Mouse (Mus musculus) heart, postnatal 36 days (tissue): ENCODE measurements around the gene Hist1h2bh. TPM values are rescaled to one million over a fixed set of nuclear protein-coding genes. Genes with fewer than 3 reads are reported as not detected.
"Not testable (repeated sequence)": the region's sequence is repeated elsewhere in the genome, so short reads cannot be mapped to it uniquely, and the experiment has no call there.

Experiments used
- DNase-seq, 2 experiments: peaks; one replicate each; pipeline ENCODE4 v3.0.0; 2021 to 2022
- intact Hi-C: fragments of 180-260 bp; cut with DNase I; formaldehyde crosslinking; loops from one replicate; pipeline ENCODE4 v1.15.1; 2025
- total RNA-seq, 2 experiments: library from RNA; stranded (reverse); gene quantifications; 2 replicates each; pipeline ENCODE4 v1.2.3; 2021

Gene Hist1h2bh
- 1 to 10 TPM in 1 of 2 experiments, under 1 TPM in 1; 0.94 to 1.9 TPM for total RNA-seq

DNA sequence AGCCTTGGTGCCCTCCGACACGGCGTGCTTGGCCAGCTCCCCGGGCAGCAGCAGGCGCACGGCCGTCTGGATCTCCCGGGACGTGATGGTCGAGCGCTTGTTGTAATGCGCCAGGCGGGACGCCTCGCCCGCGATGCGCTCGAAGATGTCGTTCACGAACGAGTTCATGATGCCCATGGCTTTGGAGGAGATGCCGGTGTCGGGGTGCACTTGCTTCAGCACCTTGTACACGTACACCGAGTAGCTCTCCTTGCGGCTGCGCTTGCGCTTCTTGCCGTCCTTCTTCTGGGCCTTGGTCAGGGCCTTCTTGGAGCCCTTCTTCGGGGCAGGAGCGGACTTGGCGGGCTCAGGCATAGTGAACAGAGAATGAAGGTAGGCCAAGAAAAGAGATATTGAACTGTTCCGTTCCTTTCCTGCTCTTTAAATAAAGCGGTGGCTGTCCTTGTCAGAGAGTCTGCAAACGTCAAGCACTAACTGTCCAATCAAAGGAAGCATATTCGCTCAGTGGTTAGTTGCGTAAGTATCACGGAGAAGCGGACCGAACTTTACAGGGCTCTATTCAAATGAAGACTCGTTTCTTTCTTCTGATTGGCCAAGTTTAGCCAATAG, at the start of gene Hist1h2bh:
Gene Hist1h2bh (minus strand): TSS at position 394 of the 609 bp plus-strand sequence.
- intact Hi-C loops: not testable (repeated sequence)
- DNase-seq: peak; percentile 44 to 68

DNA sequence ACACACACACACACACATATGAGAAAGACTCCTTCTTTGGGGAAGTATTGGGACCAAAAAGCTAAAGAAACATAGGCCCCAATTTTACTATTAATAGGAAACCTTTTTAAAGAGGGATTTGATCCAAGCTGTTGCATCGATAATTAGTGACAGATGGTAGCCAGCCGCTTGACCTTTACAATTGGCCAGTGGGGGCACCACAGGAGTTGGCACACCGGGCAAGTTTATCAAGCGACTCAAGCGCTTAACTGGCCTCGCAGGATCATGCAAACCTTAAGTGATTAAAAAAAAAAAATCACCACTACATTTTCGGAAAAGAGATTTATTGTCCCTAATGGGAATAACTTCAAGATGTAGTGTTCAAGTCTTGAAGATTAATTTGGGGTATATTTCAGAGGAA, 49.4 kb upstream of the Hist1h2bh start:
- intact Hi-C loops: no loop called here
- no peak for DNase-seq

DNA sequence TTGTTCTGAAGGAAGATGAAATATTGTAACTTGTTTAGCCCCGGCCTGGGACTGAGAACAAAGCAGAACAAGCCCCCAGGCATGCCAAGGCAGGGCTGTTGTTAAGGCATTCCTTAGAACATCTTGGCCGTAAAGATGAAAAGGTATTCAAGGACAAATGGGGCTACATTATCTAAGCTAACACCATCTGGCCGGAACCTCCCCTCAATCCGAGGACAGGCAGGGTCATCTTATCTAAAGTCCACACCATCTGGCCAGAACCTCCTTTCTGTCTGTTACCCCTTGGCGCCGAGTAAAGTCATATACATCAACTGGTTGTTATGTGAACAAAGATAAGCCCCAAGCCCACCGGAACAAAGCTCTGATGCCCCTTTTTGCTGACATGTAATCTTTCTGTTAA, 48.7 kb upstream of the Hist1h2bh start:
- DNase-seq, intact Hi-C loops: not testable (repeated sequence)

DNA sequence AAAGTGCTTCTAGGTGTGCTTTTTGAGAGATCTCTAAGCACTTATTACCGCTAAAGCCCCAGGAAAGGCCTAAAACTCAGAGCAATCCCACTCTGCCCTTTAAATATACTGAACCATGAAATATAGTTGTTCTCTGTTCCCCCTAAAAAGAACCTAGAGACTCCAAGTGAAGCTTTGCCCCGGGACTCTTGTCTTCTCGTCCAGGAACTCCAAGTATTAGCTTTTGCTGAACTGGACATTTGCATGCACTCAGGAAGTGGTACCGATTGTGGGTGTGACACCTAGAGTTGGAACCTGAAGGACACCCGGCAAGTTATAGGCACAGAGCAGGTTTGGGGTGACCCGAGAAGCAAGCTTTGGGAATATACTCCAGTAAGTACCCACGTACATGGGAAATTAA, 48.0 kb upstream of the Hist1h2bh start:
- intact Hi-C loops: no loop called here
- no peak for DNase-seq

DNA sequence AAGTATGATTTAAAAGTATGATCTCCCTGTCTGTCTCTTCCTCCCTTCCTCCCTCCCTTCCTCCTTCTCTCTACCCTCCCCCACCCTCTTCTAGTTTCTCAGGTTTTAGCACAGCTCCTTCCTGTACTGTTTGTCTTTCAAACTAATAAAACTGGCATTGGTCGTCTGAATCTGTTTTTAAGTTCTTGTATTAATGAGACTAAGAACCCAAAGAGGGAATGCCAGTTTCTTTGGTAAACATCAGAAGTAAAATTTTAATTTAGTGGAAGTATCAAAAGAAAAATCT, 43.7 kb upstream of the Hist1h2bh start:
- intact Hi-C loops: loop anchor here (5.0 to 10.0 kb wide), 3 partner anchors 150 to 1872 kb away; partner anchors contain the start of genes Hist1h1b, Hist1h1c, Hist1h2ai and Hist1h2an
- no peak for DNase-seq

DNA sequence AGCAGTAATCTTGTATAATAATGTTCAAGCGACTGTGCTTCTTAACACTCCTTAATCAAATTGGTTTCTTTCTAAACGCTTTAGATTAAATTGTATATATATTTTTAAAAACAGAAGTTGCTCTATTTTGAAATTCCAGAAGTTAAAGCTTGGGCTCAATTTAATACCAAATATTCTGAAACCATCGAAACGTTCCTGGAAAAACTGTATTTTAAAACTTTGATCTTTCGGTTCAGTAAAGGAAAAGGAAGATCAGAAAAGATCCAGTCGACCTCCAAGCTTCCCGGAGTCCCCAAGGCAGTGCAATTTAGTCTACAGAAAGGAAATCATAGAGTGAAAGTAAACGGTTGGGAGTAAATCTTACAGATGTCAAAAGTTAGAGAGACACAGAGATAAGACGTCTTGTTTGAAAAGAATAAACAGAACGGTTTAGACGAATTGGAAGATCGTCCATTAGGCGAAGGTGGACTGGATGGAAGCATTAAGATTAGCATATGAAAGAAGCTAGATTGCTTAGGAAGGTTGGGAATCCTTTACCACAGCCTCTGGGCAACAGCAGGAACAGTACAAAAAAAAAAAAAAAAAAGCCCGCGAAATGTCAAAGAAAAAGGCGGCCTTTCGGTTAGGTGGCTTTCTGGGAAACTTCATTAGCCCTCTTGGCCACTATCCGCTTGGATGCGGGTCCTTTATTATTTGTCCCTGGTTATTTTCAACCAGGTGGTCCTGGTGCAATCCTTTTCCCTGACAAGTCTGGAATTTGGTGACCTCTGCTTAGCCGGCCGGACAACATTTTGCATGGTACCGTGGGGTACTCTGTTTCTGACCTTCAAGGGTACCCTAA, 43.1 kb upstream of the Hist1h2bh start:
- DNase-seq: no peak
- intact Hi-C loops: loop anchor here (5.0 to 10.0 kb wide), 3 partner anchors 151 to 1872 kb away; partner anchors contain the start of genes Hist1h1b, Hist1h1c, Hist1h2ai and Hist1h2an

DNA sequence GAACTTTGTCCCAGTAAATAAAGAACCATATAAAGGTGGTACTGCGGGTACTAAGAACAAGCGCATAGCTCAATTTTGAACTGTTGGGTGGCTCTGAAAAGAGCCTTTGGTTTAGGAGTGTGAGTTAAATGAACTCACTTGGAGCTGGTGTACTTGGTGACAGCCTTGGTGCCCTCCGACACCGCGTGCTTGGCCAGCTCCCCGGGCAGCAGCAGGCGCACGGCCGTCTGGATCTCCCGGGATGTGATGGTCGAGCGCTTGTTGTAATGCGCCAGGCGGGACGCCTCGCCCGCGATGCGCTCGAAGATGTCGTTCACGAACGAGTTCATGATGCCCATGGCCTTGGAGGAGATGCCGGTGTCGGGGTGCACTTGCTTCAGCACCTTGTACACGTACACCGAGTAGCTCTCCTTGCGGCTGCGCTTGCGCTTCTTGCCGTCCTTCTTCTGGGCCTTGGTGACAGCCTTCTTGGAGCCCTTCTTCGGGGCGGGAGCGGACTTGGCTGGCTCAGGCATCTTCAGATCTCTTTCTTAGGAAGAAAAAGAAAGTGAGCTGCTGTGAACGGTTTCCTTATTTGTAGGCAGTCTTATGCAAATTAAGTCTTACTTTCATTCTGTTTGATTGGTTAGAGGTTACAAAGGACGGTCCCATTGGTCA, 42.4 kb upstream of the Hist1h2bh start:
- intact Hi-C loops: loop anchor here (1.0 to 10.0 kb wide), 5 partner anchors 37 to 1871 kb away; partner anchors contain the start of genes Hist1h1b, Hist1h1c, Hist1h1e and Hist1h2ai
- DNase-seq: peak; percentile 68 to 75

DNA sequence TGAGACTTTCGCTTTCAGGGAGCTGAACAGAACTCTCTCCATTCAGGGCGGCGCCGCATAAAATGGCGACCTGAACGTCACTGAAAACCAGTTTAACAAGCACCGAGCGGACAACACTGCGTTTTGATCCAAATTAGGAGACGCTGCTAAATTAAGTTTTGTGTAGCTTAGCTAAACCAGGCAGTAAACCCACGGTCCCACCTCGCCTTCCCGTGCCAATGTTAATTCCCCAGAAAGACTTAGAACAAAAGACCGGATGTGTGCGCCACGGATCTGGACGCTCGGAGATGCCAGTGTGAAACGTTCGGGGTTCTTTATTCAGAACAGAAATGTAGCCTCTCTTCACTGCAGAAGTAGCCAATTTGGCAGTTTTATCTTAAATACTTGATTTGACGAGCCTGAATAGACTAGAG, 41.8 kb upstream of the Hist1h2bh start:
- intact Hi-C loops: loop anchor here (1.0 to 10.0 kb wide), 5 partner anchors 38 to 1870 kb away; partner anchors contain the start of genes Hist1h1b, Hist1h1c, Hist1h1e and Hist1h2ai
- DNase-seq: peak; percentile 73 to 80

DNA sequence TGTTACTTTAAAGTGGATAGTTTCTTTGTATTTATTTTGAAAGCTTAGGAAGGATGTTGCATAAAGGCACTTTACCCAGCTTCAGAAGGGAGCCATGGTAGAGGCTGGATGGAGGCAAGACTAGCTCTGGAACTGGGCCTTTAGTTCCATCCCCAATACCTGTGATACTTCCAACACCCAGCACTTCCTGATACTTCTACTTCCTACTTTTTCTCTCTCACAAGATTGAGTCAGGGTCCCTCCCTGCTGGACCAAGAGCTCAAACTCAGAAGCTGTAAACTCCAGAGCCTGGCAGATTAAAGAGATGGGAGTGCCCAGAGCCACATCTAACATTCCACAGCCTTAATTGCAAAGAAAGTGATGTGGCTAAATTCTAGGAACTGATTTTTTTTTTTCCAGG, 41.1 kb upstream of the Hist1h2bh start:
- DNase-seq: no peak
- intact Hi-C loops: loop anchor here (2.0 to 10.0 kb wide), 8 partner anchors 38 to 1870 kb away; partner anchors contain the start of genes Hist1h1b, Hist1h1e, Hist1h1t and Hist1h2ac

DNA sequence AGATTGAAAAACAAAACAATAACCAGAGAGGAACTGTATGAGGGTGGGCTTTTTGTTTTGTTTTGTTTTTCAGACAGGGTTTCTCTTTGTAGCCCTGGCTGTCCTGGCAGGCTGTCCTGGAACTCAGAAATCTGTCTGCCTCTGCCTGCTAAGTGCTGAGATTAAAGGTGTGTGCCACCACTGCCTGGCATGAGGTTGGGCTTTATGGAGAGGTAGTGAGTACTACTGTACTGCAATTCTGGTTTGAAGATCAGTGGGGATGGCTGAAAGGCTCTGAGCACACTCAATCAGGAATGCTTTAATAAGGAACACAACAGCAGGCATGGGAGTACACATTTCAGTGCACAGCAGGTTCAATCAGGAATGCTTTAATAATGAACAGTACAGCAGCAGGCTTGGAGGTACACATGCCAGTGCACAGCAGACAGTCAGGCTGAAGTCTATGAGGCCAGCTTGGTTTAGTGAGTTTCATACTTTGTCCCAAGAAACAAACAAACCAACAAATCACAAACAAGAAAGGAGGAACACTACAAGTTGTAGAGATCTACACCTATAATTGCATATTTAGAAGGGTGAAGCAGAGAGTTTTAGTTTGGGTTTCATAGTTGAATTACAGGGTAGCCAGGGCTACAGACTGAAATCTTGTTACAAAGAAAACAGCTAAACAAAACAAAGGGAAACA, 40.3 kb upstream of the Hist1h2bh start:
- no peak for DNase-seq
- intact Hi-C loops: loop anchor here (2.0 to 10.0 kb wide), 8 partner anchors 39 to 1869 kb away; partner anchors contain the start of genes Hist1h1b, Hist1h1e, Hist1h1t and Hist1h2ac

DNA sequence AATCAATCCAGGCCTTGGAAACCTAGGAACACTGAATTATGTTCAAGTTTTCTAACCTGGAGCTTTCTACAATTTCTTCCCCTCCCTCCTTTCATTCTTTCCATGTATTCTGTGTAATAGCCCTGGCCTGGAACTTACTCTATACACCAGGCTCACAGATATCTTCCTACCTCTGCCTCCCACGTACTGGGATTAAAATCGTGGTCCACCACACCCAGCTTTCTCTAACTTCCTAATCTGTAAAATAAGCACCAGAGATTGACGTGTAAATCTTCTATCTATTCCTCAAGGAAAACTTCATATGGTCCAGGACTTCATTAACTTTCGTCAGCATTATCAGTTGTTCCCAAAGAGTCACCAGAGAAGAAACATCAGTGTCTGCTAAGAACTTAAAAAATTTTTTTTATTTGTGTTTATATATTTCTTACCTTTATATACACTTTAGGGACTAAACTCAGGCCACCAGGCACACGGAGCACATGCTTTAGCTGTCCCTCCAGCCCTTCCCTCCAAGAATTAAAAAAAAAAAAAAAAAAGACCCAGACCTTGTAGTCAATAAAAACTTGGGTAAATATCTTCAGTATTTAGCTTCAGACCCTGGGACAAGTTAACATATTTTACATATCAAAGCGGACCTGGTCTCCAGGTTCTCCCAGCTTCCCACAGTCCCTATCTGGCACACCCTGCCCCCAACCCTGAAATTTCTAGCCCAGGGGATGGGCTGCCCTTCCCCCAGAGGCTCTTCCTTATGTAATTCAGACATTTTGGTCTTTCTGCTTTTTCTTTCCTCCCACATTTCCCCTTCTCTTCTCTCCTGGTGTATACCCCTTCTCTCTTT, 39.2 kb upstream of the Hist1h2bh start:
- intact Hi-C loops: loop anchor here (5.0 to 10.0 kb wide), 7 partner anchors 50 to 1868 kb away; partner anchors contain the start of genes Hist1h1b, Hist1h1t, Hist1h2ac and Hist1h2af

DNA sequence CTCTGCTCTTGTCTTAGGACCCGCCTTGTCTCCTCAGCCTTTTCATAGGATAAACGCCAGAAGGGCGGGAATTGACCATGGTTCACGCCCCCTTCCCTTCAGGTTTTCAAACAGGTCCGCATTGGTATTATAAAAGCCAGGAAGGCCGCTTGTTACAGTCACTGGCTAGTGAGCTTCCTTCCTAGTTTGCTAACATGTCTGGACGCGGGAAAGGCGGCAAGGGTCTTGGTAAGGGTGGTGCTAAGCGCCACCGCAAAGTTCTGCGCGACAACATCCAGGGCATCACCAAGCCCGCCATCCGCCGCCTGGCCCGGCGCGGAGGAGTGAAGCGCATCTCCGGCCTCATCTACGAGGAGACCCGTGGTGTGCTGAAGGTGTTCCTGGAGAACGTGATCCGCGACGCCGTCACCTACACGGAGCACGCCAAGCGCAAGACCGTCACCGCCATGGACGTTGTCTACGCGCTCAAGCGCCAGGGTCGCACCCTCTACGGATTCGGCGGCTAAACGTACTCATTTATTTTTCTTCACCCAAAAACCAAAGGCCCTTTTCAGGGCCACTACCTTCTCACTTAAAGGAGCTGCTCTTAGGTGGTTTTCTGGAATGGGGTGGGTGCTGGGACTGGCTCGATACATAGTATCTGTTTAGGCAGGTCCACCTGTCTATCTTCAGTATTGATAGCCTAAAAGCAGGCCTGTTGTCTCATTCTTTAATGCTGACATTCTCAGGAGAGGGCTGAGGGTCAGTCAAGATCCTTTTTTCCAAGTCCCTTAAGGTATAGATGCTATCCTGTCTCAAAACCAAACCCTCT, 38.4 kb upstream of the Hist1h2bh start, which contains the start of gene Hist1h4d:
Gene Hist1h4d (plus strand): TSS at position 191 of the 811 bp plus-strand sequence.
- intact Hi-C loops: loop anchor here (5.0 to 10.0 kb wide), 7 partner anchors 49 to 1867 kb away; partner anchors contain the start of genes Hist1h1b, Hist1h1t, Hist1h2ac and Hist1h2af
- peak; percentile 97 to 98 for DNase-seq

More for the DNA sequence above, 39.2 kb upstream of the Hist1h2bh start:
- DNase-seq: no peak

DNA sequence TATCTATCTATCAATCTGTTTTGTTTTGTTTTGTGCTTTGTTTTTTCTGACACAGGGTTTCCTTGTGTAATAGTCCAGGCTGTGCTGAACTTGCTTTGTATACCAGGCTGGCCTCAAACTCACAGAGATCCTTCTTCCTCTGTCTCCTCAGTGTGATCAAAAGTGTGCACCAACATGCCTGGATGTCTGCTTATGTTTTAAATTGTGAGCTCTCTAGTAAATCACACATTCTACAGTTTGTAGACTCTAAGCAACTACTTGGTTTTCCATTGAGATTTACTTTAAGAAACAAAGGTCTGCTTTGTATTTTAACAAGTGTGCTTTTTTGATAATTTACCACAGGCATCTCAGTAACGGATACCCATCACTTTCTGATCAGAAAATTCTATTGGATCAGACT, 34.6 kb upstream of the Hist1h2bh start:
- DNase-seq: no peak
- intact Hi-C loops: no loop called here

DNA sequence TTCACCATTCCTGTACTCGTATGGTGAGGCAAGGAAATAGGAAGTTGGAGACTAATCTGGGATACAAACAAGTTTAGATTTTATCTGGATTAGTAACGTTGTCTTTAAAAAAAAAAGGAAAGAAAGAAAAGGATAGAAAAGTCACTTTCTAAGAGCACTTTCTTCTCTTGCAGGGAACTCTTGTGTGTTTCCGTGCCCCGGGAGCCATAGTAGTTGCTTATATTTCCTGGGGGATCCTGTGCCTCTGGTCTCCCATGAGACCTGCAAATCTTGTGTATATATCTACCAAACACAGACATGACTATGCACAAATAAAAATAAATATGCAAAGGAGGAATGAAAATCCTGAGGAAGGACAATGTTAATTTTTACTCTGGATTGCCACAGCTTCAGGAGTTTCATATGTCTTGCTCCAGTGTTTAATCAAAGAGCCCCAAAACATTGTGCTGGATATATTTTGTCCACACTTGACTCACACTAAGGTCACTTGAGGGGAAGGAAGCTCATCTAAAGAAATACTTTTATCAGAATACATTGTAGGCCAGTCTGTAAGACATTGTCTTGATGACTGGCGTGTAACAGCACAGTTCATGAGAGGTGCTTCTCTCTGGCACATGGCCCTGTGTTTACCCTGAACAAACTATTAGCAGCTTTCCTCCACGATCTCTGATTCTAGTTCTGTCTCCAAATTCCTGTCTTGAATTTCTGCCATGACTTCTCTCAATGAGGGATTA, 33.9 kb upstream of the Hist1h2bh start:
- DNase-seq: no peak
- intact Hi-C loops: no loop called here

DNA sequence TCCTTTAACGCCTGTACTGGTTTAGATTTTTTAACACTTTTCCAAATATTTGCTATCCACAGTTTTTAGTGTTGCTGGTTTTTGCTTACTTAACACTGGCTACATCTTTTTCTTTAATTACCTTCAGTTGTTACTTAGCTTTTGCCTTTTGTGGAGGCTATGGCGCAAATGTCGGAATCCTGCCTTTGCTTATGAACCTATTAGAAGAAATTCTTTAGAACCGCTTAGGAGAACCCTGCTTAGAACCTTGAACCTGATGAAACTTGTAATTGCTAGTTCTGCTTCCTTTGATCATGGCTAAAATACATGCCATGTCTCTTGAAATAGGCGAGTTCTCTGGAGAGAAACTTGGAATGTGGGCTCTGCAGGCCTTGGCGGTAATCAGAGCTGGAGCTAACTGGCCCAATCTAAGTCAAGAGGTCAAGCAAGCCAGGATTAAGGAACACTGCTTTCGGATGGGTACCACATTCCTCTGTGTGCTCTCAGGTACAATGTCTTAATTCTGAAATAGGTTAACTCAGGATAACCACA, 33.2 kb upstream of the Hist1h2bh start:
- intact Hi-C loops: no loop called here
- no peak for DNase-seq

DNA sequence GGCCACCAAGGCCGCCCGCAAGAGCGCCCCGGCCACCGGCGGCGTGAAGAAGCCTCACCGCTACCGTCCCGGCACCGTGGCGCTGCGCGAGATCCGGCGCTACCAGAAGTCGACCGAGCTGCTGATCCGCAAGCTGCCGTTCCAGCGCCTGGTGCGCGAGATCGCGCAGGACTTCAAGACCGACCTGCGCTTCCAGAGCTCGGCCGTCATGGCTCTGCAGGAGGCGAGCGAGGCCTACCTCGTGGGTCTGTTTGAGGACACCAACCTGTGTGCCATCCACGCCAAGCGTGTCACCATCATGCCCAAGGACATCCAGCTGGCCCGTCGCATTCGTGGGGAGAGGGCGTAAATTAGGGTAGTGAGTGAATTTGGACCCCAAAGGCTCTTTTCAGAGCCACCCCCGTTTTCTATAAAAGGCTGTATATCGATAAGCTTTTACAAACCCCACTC, 32.7 kb upstream of the Hist1h2bh start:
- DNase-seq, intact Hi-C loops: not testable (repeated sequence)

DNA sequence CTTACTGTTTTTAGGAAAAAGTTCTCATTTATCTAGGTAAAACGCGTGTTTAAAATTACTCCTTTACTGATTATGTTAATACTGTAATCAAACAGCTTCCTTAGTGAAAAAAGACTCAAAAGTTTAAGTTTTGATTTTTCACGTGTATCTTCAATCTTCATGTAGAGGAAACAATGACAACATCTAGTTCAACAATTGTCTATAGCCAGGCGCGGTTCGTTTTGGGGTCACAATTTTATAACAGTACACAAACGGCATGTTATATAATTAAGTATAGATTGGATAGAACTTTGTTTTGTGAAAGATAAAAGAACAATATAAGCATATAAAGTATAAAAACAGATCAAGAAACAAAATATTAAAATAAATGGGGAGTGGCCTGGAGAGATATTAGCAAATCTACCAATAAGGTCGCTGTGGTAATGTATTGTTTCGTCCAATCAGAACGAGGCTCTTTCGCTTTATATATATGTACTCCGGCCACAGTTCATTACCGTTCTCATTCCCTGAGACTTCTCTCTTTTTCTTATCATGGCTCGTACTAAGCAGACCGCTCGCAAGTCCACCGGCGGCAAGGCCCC, 32.2 kb upstream of the Hist1h2bh start, which contains the start of gene Hist1h3d:
Gene Hist1h3d (plus strand): TSS at position 493 of the 581 bp plus-strand sequence.
- DNase-seq: peak in 1 of 2 experiments; percentile 55
- intact Hi-C loops: no loop called here
